Comparison of ENCODE assay signal across 10 mouse cellular contexts in genomic region chr8:84770100-84770953, GRCm38 (mm10). TPM values are rescaled to one million over a fixed set of nuclear protein-coding genes. Genes with fewer than 3 reads are reported as not detected.
A peak's percentile ranks its signal among the peaks of the same experiment; 100 is the strongest.
DNase-seq lines count a peak whose midpoint lies in the region; ATAC-seq and TF ChIP-seq lines count a peak whose summit lies in the region.
"Had no signal": no experiment of that assay in that cellular context is flagged by ENCODE, and none has a peak within 500 bp of the region (broad histone marks: within the 10 kb centered on the region; RNA-seq: fewer than 3 reads in every experiment).

No protein-coding gene starts in this region.

- intact Hi-C loops in gastrocnemius, adult 2 months (cut with DNase I) = no loop called here
- intact Hi-C loops in gastrocnemius, postnatal 14 days (cut with DNase I; ENCODE audit: low total_unique reads) = no loop called here
- intact Hi-C loops in heart, postnatal 14 days (cut with DNase I) = no loop called here

- H3K9ac ChIP-seq in MEL (ENCODE audit: control insufficient read depth, low read depth, low read length, poor library complexity, severe bottlenecking) = no peak overlapping the region
- H3K9ac ChIP-seq in hindbrain, embryonic 16.5 days (ENCODE audit: low read depth, low read length) = peak overlapping the region; percentile 65
- H3K9ac ChIP-seq: liver, embryonic 14.5 days; neural tube, embryonic 12.5 days had no signal

- H3K79me2 ChIP-seq in MEL (ENCODE audit: control insufficient read depth, insufficient read depth, low read length, poor library complexity) = no peaks in the 10 kb centered on the region

- no peak for TF ChIP-seq POLR2A in MEL (IDR thresholded peaks at IDR 0.05; ENCODE audit: control insufficient read depth in 1 of 2, insufficient read depth in 1 of 2, low read depth in 1 of 2, low read length in 2 of 2, poor library complexity in 1 of 2)

- TF ChIP-seq RAD21 in MEL (IDR thresholded peaks at IDR 0.05; ENCODE audit: low read depth, low read length) = no peak

- H3K36me3 ChIP-seq in MEL (ENCODE audit: control insufficient read depth in 1 of 2, insufficient read depth in 2 of 2, low read length in 2 of 2) = peaks cover 0 to 7% of the 10 kb centered on the region in 2 experiments; a peak in 1 of 4 replicates
- H3K36me3 ChIP-seq in hindbrain, embryonic 16.5 days (ENCODE audit: control insufficient read depth, insufficient read depth, low read length) = no peaks in the 10 kb centered on the region
- H3K36me3 ChIP-seq: neural tube, embryonic 12.5 days had no signal

- no peaks in the 10 kb centered on the region for H3K27me3 ChIP-seq in MEL (ENCODE audit: control insufficient read depth in 1 of 2, insufficient read depth in 2 of 2, low read length in 2 of 2)
- peaks cover 8% of the 10 kb centered on the region; the same call in 1 of the 2 replicates for H3K27me3 ChIP-seq in hindbrain, embryonic 16.5 days (replicated peaks; ENCODE audit: control insufficient read depth, insufficient read depth, low read length)

- TF ChIP-seq EP300 in MEL (IDR thresholded peaks at IDR 0.05; ENCODE audit: low read depth in 1 of 2, low read length in 2 of 2) = no peak

- peak overlapping the region; percentile 96 for H3K27ac ChIP-seq in gastrocnemius, adult 2 months
- H3K27ac ChIP-seq in MEL (ENCODE audit: control insufficient read depth, low read depth, low read length) = no peak overlapping the region
- no peak overlapping the region for H3K27ac ChIP-seq in hindbrain, embryonic 16.5 days (ENCODE audit: low read depth, low read length)
- H3K27ac ChIP-seq: liver, embryonic 14.5 days; neural tube, embryonic 12.5 days had no signal

- H3K4me2 ChIP-seq in hindbrain, embryonic 16.5 days (ENCODE audit: low read length) = peak overlapping the region; percentile 55
- H3K4me2 ChIP-seq: neural tube, embryonic 12.5 days had no signal

- no peak for TF ChIP-seq CTCF in gastrocnemius, adult 2 months (IDR thresholded peaks at IDR 0.05)
- no peak for TF ChIP-seq CTCF in MEL (IDR thresholded peaks at IDR 0.05 in 2 of 3, conservative IDR thresholded peaks at IDR 0.05 in 1 of 3; ENCODE audit: control insufficient read depth in 1 of 3, insufficient read depth in 1 of 3, low read depth in 2 of 3, low read length in 3 of 3, poor library complexity in 1 of 3, severe bottlenecking in 1 of 3)

- no peak for ATAC-seq in hindbrain, embryonic 16.5 days

- WGBS in hindbrain, embryonic 16.5 days = 36% methylated on average over 12 of the region's 12 CpGs

- H3K9me3 ChIP-seq in MEL (replicated peaks; ENCODE audit: insufficient read depth, low read length) = no peaks in the 10 kb centered on the region
- H3K9me3 ChIP-seq in hindbrain, embryonic 16.5 days (ENCODE audit: control insufficient read depth, low read length) = no peaks in the 10 kb centered on the region
- H3K9me3 ChIP-seq: neural tube, embryonic 12.5 days had no signal

- H3K4me1 ChIP-seq in MEL (ENCODE audit: control insufficient read depth in 1 of 2, insufficient read depth in 2 of 2, low read length in 2 of 2) = no peaks in the 10 kb centered on the region
- peaks cover 30% of the 10 kb centered on the region for H3K4me1 ChIP-seq in hindbrain, embryonic 16.5 days (ENCODE audit: control insufficient read depth, insufficient read depth, low read depth, low read length)

- DNase-seq in gastrocnemius, adult 2 months = no peak
- DNase-seq in gastrocnemius, postnatal 14 days = no peak
- DNase-seq in MEL (ENCODE audit: low read depth, low spot score) = no peak
- DNase-seq in lung, postnatal 4 days = peak; percentile 49 to 61
- DNase-seq in right cerebral cortex, postnatal 14 days = no peak
- no peak for DNase-seq in embryo, embryonic 9.5 days (ENCODE audit: extremely low spot score)
- DNase-seq in heart, postnatal 14 days = no peak

- peak overlapping the region; percentile 61 for H3K4me3 ChIP-seq in gastrocnemius, adult 2 months
- H3K4me3 ChIP-seq in MEL (ENCODE audit: control insufficient read depth in 1 of 2, insufficient read depth in 1 of 2, low read depth in 2 of 2, low read length in 2 of 2) = no peak overlapping the region
- peak overlapping the region; percentile 39 for H3K4me3 ChIP-seq in hindbrain, embryonic 16.5 days (ENCODE audit: low read length)
- H3K4me3 ChIP-seq: neural tube, embryonic 12.5 days had no signal

TF ChIP-seq in MEL, 35 proteins besides CTCF, POLR2A, EP300 and RAD21:
- no peak for TF ChIP-seq UBTF (IDR thresholded peaks at IDR 0.05; ENCODE audit: borderline replicate concordance, insufficient read depth, low read depth, low read length)
- no peak for TF ChIP-seq USF1 (IDR thresholded peaks at IDR 0.05; ENCODE audit: low read depth, low read length)
- peak; percentile 76 for TF ChIP-seq ZNF384 (IDR thresholded peaks at IDR 0.05; ENCODE audit: low read depth, low read length)

RNA-seq across cellular contexts. Expression of gene Nfix, which starts 29.8 kb away (rescaled TPM):
- 100 to 1,000 TPM; 465 to 558 TPM for total RNA-seq in gastrocnemius, adult 2 months (2021)
- 100 to 1,000 TPM; 531 to 566 TPM for total RNA-seq in gastrocnemius, postnatal 14 days (2021)
- 11.3 and 14.4 TPM in 2 replicates for total RNA-seq in MEL (2012; rRNA removed)
- 10 to 100 TPM in 1 of 2 experiments, not detected in 1; 29.1 TPM for polyA plus RNA-seq in MEL (2012; ENCODE audit: insufficient read depth in 1 of 2, insufficient read length in 2 of 2, low read depth in 1 of 2, low replicate concordance in 2 of 2, missing spikeins in 1 of 2)
- 94.3 and 109 TPM in 2 replicates for polyA plus RNA-seq in hindbrain, embryonic 16.5 days (2015; fragmentation: Nextera tagmentation; extraction: Ambion mirVana)
- total RNA-seq in heart, postnatal 14 days (2021) = 100 to 1,000 TPM; 276 to 280 TPM

RNA-seq across cellular contexts. Expression of gene G430095P16Rik, which starts 47.5 kb away (rescaled TPM):
- under 1 TPM; 0.36 to 0.78 TPM for total RNA-seq in gastrocnemius, adult 2 months (2021)
- total RNA-seq in gastrocnemius, postnatal 14 days (2021) = 1 to 10 TPM in 1 of 2 experiments, under 1 TPM in 1; 0.66 to 1.1 TPM
- 5.6 and 7.9 TPM in 2 replicates for total RNA-seq in MEL (2012; rRNA removed)
- polyA plus RNA-seq in MEL (2012; ENCODE audit: insufficient read depth in 1 of 2, insufficient read length in 2 of 2, low read depth in 1 of 2, low replicate concordance in 2 of 2, missing spikeins in 1 of 2) = 10 to 100 TPM in 1 of 2 experiments, not detected in 1; 17.1 TPM
- polyA plus RNA-seq in hindbrain, embryonic 16.5 days (2015; fragmentation: Nextera tagmentation; extraction: Ambion mirVana) = 0.82 and 0.89 TPM in 2 replicates
- under 1 TPM; 0.54 to 0.69 TPM for total RNA-seq in heart, postnatal 14 days (2021)

RNA-seq across cellular contexts. Expression of gene Dand5, which starts 52.3 kb away (rescaled TPM):
- total RNA-seq in gastrocnemius, adult 2 months (2021) = 10 to 100 TPM; 10.2 to 14.3 TPM
- 1 to 10 TPM; 6.0 to 7.2 TPM for total RNA-seq in gastrocnemius, postnatal 14 days (2021)
- 1.4 and 1.7 TPM in 2 replicates for total RNA-seq in MEL (2012; rRNA removed)
- 1 to 10 TPM in 1 of 2 experiments, not detected in 1; 2.2 TPM for polyA plus RNA-seq in MEL (2012; ENCODE audit: insufficient read depth in 1 of 2, insufficient read length in 2 of 2, low read depth in 1 of 2, low replicate concordance in 2 of 2, missing spikeins in 1 of 2)
- 15.4 and 17.1 TPM in 2 replicates for polyA plus RNA-seq in hindbrain, embryonic 16.5 days (2015; fragmentation: Nextera tagmentation; extraction: Ambion mirVana)
- 1 to 10 TPM; 6.1 to 6.4 TPM for total RNA-seq in heart, postnatal 14 days (2021)

Comparison
In these comparisons a context has a peak if more than half of its experiments do, and no peak if none do; other contexts are left out.
1. DNase-seq: peak in lung, postnatal 4 days (2 of 2); none in gastrocnemius, adult 2 months (single experiment), gastrocnemius, postnatal 14 days (single experiment), MEL (single experiment), right cerebral cortex, postnatal 14 days (single experiment), embryo, embryonic 9.5 days (single experiment) and heart, postnatal 14 days (0 of 2).
2. H3K4me3 ChIP-seq: peak in gastrocnemius, adult 2 months (single experiment) and hindbrain, embryonic 16.5 days (single experiment); none in MEL (0 of 2).
3. RNA of gene Nfix, which starts 29.8 kb away (total RNA-seq): 531 to 566 TPM in gastrocnemius, postnatal 14 days, 465 to 558 TPM in gastrocnemius, adult 2 months and 276 to 280 TPM in heart, postnatal 14 days; 11.3 to 14.4 TPM in MEL; every median in the first group is over 10 times any median in the second.